12 mouse cellular contexts compared by ENCODE assay signal in genomic region chr11:104630185-104630835, GRCm38 (mm10). TPM values are rescaled to one million over a fixed set of nuclear protein-coding genes. Genes with fewer than 3 reads are reported as not detected.
DNase-seq lines count a peak whose midpoint lies in the region; ATAC-seq lines count a peak whose summit lies in the region.
"Had no signal": no experiment of that assay in that cellular context is flagged by ENCODE, and none has a peak within 500 bp of the region (broad histone marks: within the 10 kb centered on the region; RNA-seq: fewer than 3 reads in every experiment).

No protein-coding gene starts in this region.

- intact Hi-C loops in heart, postnatal 36 days (cut with DNase I), result no loop called here
- intact Hi-C loops in left cerebral cortex, postnatal 14 days (cut with DNase I), result no loop called here

- ATAC-seq in activated CD4-positive, CD25-positive, alpha-beta regulatory T cell, adult 4 months, result peak; percentile 82
- ATAC-seq in common myeloid progenitor, adult 5-6 weeks (replicated peaks; ENCODE audit: low read depth, poor library complexity, severe bottlenecking), result peak; percentile 34
- ATAC-seq: forebrain, embryonic 15.5 days had no signal

- peak; percentile 90 for DNase-seq in heart, adult 11 months
- DNase-seq in heart, postnatal 36 days, result no peak
- peak; percentile 79 for DNase-seq in 416B (ENCODE audit: low read depth)
- DNase-seq in embryo, embryonic 11 days, result no peak
- DNase-seq in left cerebral cortex, postnatal 14 days (ENCODE audit: low spot score in 2 of 2), result no peak
- no peak for DNase-seq in thymus, postnatal 14 days

RNA-seq across cellular contexts. Expression of gene Itgb3, which starts 22.5 kb away (rescaled TPM):
- total RNA-seq in heart, postnatal 36 days (2021), result 1 to 10 TPM; 3.0 to 3.3 TPM
- polyA plus RNA-seq in activated CD4-positive, CD25-positive, alpha-beta regulatory T cell, adult 4 months (2017; shearing (Covaris generic)), result 10 to 100 TPM; 12.8 to 14.3 TPM
- total RNA-seq in common myeloid progenitor, adult 5-6 weeks (2017), result 12.3 and 15.8 TPM in 2 replicates
- total RNA-seq in left cerebral cortex, postnatal 14 days (2021), result 1 to 10 TPM; 4.3 to 4.5 TPM

RNA-seq across cellular contexts. Expression of gene Gm11639, which starts 55.2 kb away (rescaled TPM):
- under 1 TPM; 0.03 TPM for total RNA-seq in heart, postnatal 36 days (2021)
- under 1 TPM in 1 of 2 experiments, not detected in 1; 0.06 TPM for polyA plus RNA-seq in activated CD4-positive, CD25-positive, alpha-beta regulatory T cell, adult 4 months (2017; shearing (Covaris generic))
- total RNA-seq in common myeloid progenitor, adult 5-6 weeks (2017), result not detected in 2 replicates
- 1 to 10 TPM in 1 of 2 experiments, under 1 TPM in 1; 0.97 to 1.2 TPM for total RNA-seq in left cerebral cortex, postnatal 14 days (2021)
- polyA plus RNA-seq: C2C12; hindbrain, embryonic 10.5 days; midbrain, embryonic 12.5 days had no signal

Comparison
In these comparisons a context has a peak if more than half of its experiments do, and no peak if none do; other contexts are left out.
1. DNase-seq: peak in heart, adult 11 months (single experiment) and 416B (single experiment); none in heart, postnatal 36 days (0 of 2), embryo, embryonic 11 days (single experiment), left cerebral cortex, postnatal 14 days (0 of 2) and thymus, postnatal 14 days (single experiment).